Mouse (Mus musculus) midbrain, embryonic 15.5 days (tissue): ENCODE measurements at regions not wholly inside any gene's neighbourhood (a gene's known extent, or its start where the extent isn't known, plus 50 kb on each side); places are given as distances from the start of the nearest gene placed in this dataset.

ENCODE experiments used
- ATAC-seq: fragments of 200-750 bp; cut with Nextera tagmentation; replicated peaks from 2 replicates; pipeline ENCODE4 v1.8.0; 2017; ENCODE audit warnings: moderate TSS enrichment
- H3K27ac ChIP-seq: fragments of 300-500 bp; sonication (generic); 2 replicates; pipeline ENCODE4 v1.5.1; 2015; ENCODE audit warnings: mild to moderate bottlenecking, inconsistent platforms
- H3K27me3 ChIP-seq: fragments of 300-500 bp; sonication (generic); replicated peaks from 2 replicates; pipeline ENCODE4 v1.6.1; 2015; ENCODE audit warnings: inconsistent platforms
- H3K36me3 ChIP-seq: fragments of 300-500 bp; sonication (generic); replicated peaks from 2 replicates; pipeline ENCODE4 v1.6.1; 2015; ENCODE audit warnings: inconsistent platforms
- H3K4me1 ChIP-seq: fragments of 300-500 bp; sonication (generic); 2 replicates; pipeline ENCODE4 v1.6.1; 2015; ENCODE audit warnings: inconsistent platforms
- H3K4me2 ChIP-seq: fragments of 300-500 bp; sonication (generic); 2 replicates; pipeline ENCODE4 v1.6.1; 2015; ENCODE audit warnings: inconsistent platforms, mild to moderate bottlenecking, moderate library complexity
- H3K4me3 ChIP-seq: fragments of 300-500 bp; sonication (generic); 2 replicates; pipeline ENCODE4 v1.5.1; 2015; ENCODE audit warnings: mild to moderate bottlenecking, inconsistent platforms
- H3K9ac ChIP-seq: fragments of 300-500 bp; sonication (generic); 2 replicates; pipeline ENCODE4 v1.6.1; 2015; ENCODE audit warnings: mild to moderate bottlenecking, inconsistent platforms
- H3K9me3 ChIP-seq: fragments of 300-500 bp; sonication (generic); 2 replicates; pipeline ENCODE4 v1.6.1; 2016; ENCODE audit warnings: inconsistent platforms
- WGBS: fragments of 180-500 bp; shearing (Covaris S2); methylation state at CpG from one replicate; pipeline ENCODE4 v1.1.7; 2015; ENCODE audit warnings: mixed read lengths; 5-methylcytosine and 5-hydroxymethylcytosine counted together

DNA sequence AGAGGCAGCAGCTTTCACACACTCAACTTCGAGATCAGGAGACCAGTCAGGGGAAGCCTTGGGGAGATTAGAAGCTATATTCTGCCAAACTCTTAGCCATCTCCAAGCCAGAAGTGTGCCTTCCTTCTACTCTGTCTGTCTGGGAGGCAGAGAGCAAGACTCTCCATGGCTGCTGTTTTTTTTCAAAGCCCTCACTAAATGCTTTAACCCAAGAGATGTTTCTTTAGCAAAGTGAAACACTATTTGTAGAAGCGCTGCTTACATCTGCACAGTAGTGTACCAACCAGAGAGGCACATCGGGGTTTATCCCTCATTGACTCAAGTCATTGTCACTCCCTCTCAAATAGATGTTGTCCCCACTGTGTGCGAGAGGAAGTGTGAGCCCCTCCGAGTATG is 105.6 kb upstream of the Zfand5 start:
- peak; percentile 12; the same call in 1 of the 2 replicates for ATAC-seq
- H3K4me1 ChIP-seq = peaks cover 25% of the 10 kb centered on the region

GRCm38 (mm10) chr19:21165763-21166464 is 106.2 kb upstream of the Zfand5 start:
- Histone ChIP-seq H3K4me3 (peak overlapping the region; percentile 2; the same call in 1 of the 2 replicates), H3K9me3 (no peaks in the 10 kb centered on the region), H3K27me3 (no peaks in the 10 kb centered on the region), H3K27ac (peak overlapping the region; percentile 55; the same call in 1 of the 2 replicates), H3K36me3 (no peaks in the 10 kb centered on the region), H3K4me2 (peak overlapping the region; percentile 28; the same call in 1 of the 2 replicates), H3K9ac (no peak overlapping the region), H3K4me1 (peaks cover 25% of the 10 kb centered on the region)
- ATAC-seq = peak; percentile 89
- 9% methylated on average over 10 of the region's 10 CpGs for WGBS

More for the DNA sequence above, 105.6 kb upstream of the Zfand5 start:
- WGBS = 24% methylated on average over 5 of the region's 5 CpGs
- Histone ChIP-seq H3K4me2 (0 out of 2 replicates have a peak overlapping the region, but pooled peaks have one; percentile 28), H3K4me3 (no peak overlapping the region), H3K27ac (peak overlapping the region; percentile 55), H3K27me3 (no peaks in the 10 kb centered on the region), H3K9ac (no peak overlapping the region), H3K9me3 (no peaks in the 10 kb centered on the region), H3K36me3 (no peaks in the 10 kb centered on the region)

DNA sequence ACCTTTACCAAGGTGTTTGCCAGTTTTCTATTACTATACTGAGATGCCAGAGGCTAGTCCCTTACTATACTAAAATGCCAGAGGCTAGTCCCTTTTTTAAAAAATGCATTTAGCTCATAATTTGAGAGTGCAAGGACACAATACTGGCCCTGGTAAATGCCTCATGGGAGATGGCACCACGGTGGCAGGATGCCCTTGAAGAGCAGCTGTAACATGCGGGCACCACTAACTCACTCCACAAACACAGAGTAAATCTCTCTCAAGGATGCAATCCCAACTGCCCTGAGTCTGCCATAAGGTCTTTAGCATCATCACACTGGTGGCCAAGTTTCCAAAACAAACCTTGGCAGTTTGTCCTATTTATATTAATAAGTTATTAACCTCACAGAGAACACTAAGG is 108.1 kb upstream of the Zfand5 start:
- Histone ChIP-seq H3K27ac (no peak overlapping the region), H3K4me3 (no peak overlapping the region), H3K27me3 (no peaks in the 10 kb centered on the region), H3K9me3 (no peaks in the 10 kb centered on the region), H3K9ac (no peak overlapping the region), H3K4me1 (peaks cover 25% of the 10 kb centered on the region), H3K4me2 (no peak overlapping the region), H3K36me3 (no peaks in the 10 kb centered on the region)
- 83% methylated on average over 2 of the region's 2 CpGs for WGBS
- ATAC-seq = no peak

GRCm38 (mm10) chr19:21160946-21161345 is 111.1 kb upstream of the Zfand5 start:
- Histone ChIP-seq H3K27ac (no peak overlapping the region), H3K9me3 (no peaks in the 10 kb centered on the region), H3K36me3 (no peaks in the 10 kb centered on the region), H3K9ac (no peak overlapping the region), H3K4me2 (no peak overlapping the region), H3K4me3 (no peak overlapping the region), H3K27me3 (no peaks in the 10 kb centered on the region), H3K4me1 (peaks cover 5% of the 10 kb centered on the region)
- no peak for ATAC-seq
- 3% methylated on average over 4 of the region's 4 CpGs for WGBS

DNA sequence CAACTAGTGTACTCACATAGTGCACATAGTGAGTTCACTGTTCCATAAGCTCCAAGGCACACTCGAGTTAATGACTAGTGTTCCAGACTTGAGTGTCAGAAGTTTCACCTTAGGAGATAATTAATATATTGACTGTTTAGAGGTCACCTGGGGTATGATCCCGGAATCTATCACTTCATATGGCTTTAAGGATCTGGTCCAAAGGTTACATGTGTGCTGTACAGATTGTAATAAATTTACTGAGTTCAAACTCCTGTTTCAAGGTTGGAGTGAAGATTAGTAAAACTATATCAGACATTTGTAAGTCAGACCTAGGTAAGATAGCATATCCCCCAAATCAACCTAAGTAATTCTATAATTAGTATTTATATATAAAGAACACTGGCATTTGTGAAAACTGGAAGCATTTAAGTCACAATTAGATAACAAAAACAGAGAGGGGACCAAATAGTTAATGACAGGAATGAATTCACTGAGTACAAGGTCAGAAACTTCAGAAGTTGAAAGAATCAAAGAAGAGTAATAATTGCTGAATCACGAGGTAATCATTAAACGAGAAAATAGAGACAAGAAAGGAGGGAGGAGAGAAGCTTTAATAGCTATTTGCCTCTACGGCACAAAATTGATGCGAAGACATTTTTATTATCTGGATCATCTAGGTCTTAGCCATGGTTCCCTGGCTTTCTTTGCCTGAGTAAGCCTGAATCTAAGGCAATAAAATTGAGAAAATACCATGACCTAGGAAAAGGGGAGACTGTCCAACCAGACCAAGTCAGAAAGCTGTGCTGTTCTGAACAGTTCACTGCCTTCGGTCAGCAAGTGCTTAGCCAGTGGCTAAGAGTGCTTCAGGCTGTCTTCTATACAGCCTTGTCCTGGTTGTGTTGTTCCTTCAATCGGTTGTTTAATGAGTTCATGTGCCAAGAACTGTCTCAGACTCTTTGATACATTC is 112.6 kb upstream of the Zfand5 start:
- H3K4me2 ChIP-seq = no peak overlapping the region
- H3K4me3 ChIP-seq = no peak overlapping the region
- no peaks in the 10 kb centered on the region for H3K9me3 ChIP-seq
- H3K9ac ChIP-seq = no peak overlapping the region
- H3K4me1 ChIP-seq = no peaks in the 10 kb centered on the region
- no peaks in the 10 kb centered on the region for H3K27me3 ChIP-seq
- ATAC-seq = no peak
- 47% methylated on average over 8 of the region's 8 CpGs for WGBS
- no peak overlapping the region for H3K27ac ChIP-seq
- no peaks in the 10 kb centered on the region for H3K36me3 ChIP-seq

DNA sequence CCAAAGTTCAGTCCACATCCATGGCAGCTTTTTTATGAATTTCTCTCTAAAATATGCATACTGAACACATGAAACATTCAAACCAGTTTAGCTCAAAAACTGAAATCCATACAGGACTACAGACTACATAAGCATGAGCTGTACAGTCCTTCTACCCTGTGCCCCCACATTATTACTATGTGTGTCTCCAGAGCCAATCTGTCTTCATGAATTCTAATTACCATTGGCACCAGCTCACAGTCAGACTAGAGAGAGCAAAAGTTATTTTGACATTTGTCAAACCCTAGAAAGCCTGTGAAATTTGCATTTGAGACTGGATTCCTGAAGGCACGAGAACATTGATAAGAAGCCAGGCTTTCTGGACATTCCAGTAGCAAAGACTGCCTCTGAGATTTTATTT is 117.9 kb upstream of the Zfand5 start:
- H3K9ac ChIP-seq = no peak overlapping the region
- H3K27ac ChIP-seq = no peak overlapping the region
- H3K4me3 ChIP-seq = no peak overlapping the region
- H3K27me3 ChIP-seq = no peaks in the 10 kb centered on the region
- no peak overlapping the region for H3K4me2 ChIP-seq
- peaks cover 2% of the 10 kb centered on the region; the same call in 1 of the 2 replicates for H3K4me1 ChIP-seq
- no peaks in the 10 kb centered on the region for H3K9me3 ChIP-seq
- H3K36me3 ChIP-seq = no peaks in the 10 kb centered on the region
- WGBS = 45% methylated on average over 1 of the region's 1 CpGs
- no peak for ATAC-seq

- Histone ChIP-seq H3K27ac (no peak overlapping the region), H3K36me3 (no peaks in the 10 kb centered on the region), H3K4me2 (no peak overlapping the region), H3K4me1 (peaks cover 2% of the 10 kb centered on the region; the same call in 1 of the 2 replicates), H3K9me3 (no peaks in the 10 kb centered on the region), H3K27me3 (no peaks in the 10 kb centered on the region), H3K9ac (no peak overlapping the region), H3K4me3 (no peak overlapping the region)
- ATAC-seq = peak; percentile 90
- 7% methylated on average over 3 of the region's 3 CpGs for WGBS
Observed at GRCm38 (mm10) chr19:21152027-21152426, 120.1 kb upstream of the Zfand5 start.

DNA sequence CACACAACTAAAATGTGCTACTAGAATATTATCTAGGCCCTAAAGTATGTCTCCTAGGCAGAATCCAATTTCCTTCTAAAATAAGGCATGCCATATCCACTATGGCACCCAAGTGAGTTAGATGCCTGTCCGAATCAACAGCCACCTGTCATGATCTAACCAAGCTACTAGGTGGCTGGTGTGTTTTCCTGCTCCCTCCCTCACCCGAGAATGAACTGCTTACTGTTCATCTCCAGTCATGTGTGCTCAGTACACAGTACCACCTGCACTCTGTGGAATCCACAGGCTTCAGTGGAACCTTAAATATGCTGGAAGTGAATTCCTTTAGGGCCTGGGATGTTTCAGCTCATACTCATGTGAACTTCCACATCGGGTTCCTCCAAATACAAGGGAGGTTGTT is 121.2 kb upstream of the Zfand5 start:
- no peak for ATAC-seq
- H3K36me3 ChIP-seq = no peaks in the 10 kb centered on the region
- H3K4me1 ChIP-seq = peaks cover 2% of the 10 kb centered on the region; the same call in 1 of the 2 replicates

DNA sequence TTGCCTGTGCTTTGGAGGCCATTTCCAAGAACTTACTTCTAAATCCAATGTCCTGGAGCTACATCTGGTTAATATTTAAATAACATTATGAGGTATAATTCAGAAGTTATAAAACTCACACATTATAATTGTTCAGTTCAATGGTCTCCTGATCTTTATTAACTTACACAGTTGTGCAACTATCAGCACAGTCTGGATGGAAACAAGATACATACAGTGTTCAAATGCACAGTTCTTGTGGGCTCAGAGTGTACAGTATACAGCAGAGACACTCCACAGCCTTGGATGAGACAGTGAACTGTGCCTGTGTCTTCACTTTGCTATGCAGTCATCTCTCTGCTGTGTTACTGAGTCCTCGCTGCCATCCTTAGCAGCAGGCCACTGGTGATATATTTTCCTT is 121.8 kb upstream of the Zfand5 start:
- no peaks in the 10 kb centered on the region for H3K27me3 ChIP-seq
- no peak overlapping the region for H3K27ac ChIP-seq
- H3K4me2 ChIP-seq = no peak overlapping the region
- H3K36me3 ChIP-seq = no peaks in the 10 kb centered on the region
- no peak for ATAC-seq
- H3K4me1 ChIP-seq = peaks cover 2% of the 10 kb centered on the region; the same call in 1 of the 2 replicates
- WGBS = 90% methylated on average over 1 of the region's 1 CpGs
- H3K9me3 ChIP-seq = no peaks in the 10 kb centered on the region
- H3K4me3 ChIP-seq = no peak overlapping the region
- H3K9ac ChIP-seq = no peak overlapping the region

More for the DNA sequence above, 121.2 kb upstream of the Zfand5 start:
- Histone ChIP-seq H3K27ac (no peak overlapping the region), H3K4me2 (no peak overlapping the region), H3K27me3 (no peaks in the 10 kb centered on the region), H3K9me3 (no peaks in the 10 kb centered on the region), H3K4me3 (no peak overlapping the region), H3K9ac (no peak overlapping the region)
- WGBS = 69% methylated on average over 3 of the region's 3 CpGs

DNA sequence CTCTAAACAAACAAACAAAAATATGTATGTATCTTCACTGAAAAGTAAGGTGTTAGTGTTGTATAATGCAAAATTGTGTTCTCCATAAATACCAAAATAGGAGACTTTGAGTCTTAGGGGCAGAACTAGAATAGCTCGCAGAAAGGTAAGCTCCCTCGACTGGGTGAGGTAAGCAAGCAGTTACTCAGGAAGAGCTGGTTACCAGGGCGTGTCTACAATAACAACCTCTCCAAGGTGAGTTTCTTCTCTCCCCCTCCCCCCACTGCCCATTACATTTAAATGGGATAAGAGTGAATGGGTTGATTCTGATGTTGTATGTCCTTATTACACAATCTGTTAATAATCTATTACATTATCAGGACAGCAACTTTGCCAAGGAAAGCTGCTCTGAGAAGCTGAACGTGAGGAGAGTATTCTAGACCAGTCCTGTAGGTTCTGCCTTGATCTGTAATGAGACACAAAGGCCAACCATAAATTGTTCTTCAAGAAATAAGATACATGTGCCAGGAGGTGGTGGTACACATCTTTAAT is 125.2 kb upstream of the Zfand5 start:
- Histone ChIP-seq H3K4me1 (peaks cover 13% of the 10 kb centered on the region), H3K4me2 (no peak overlapping the region), H3K9ac (no peak overlapping the region), H3K36me3 (no peaks in the 10 kb centered on the region), H3K4me3 (no peak overlapping the region), H3K27me3 (no peaks in the 10 kb centered on the region), H3K9me3 (no peaks in the 10 kb centered on the region), H3K27ac (no peak overlapping the region)
- ATAC-seq = no peak
- whole genome bisulfite sequencing = 89% methylated on average over 4 of the region's 4 CpGs

- Histone ChIP-seq H3K4me1 (peaks cover 11% of the 10 kb centered on the region), H3K4me3 (no peak overlapping the region), H3K27me3 (no peaks in the 10 kb centered on the region), H3K9me3 (no peaks in the 10 kb centered on the region), H3K4me2 (peak overlapping the region; percentile 11; the same call in 1 of the 2 replicates), H3K9ac (no peak overlapping the region), H3K36me3 (no peaks in the 10 kb centered on the region), H3K27ac (no peak overlapping the region)
- peak; percentile 75 for ATAC-seq
- WGBS = 6% methylated on average over 13 of the region's 13 CpGs
Observed at GRCm38 (mm10) chr19:21144659-21145283, 127.3 kb upstream of the Zfand5 start.
